Mouse (Mus musculus) CH12.LX (cell line): ENCODE data around the gene Tktl1.

Source experiments
- CHD1 ChIP-seq: IDR thresholded peaks from 2 replicates; pipeline ENCODE4 v1.6.1; 2012; ENCODE audit warnings: low read depth, low read length, improper control_type of control experiment, inconsistent platforms
- CHD2 ChIP-seq: IDR thresholded peaks from 2 replicates; pipeline ENCODE4 v1.6.1; 2011; ENCODE audit warnings: low read length, improper control_type of control experiment
- CTCF ChIP-seq, 2 experiments: IDR thresholded peaks in 1 of 2; conservative IDR thresholded peaks in 1 of 2; 2 replicates each; pipeline ENCODE4 v1.5.1; 2011 to 2012; ENCODE audit warnings: low read depth in 2 of 2, low read length in 2 of 2, improper control_type of control experiment in 1 of 2, inconsistent platforms in 1 of 2, mild to moderate bottlenecking in 1 of 2, moderate library complexity in 1 of 2
- EP300 ChIP-seq: IDR thresholded peaks from 2 replicates; pipeline ENCODE4 v1.6.1; 2011; ENCODE audit warnings: low read length, improper control_type of control experiment
- POLR2A ChIP-seq: IDR thresholded peaks from 2 replicates; pipeline ENCODE4 v1.6.1; 2011; ENCODE audit warnings: low read depth, mild to moderate bottlenecking, improper control_type of control experiment, low read length
- USF2 ChIP-seq: conservative IDR thresholded peaks from 2 replicates; pipeline ENCODE4 v1.6.1; 2011; ENCODE audit warnings: low read depth, low read length, improper control_type of control experiment
- ZC3H11A ChIP-seq: IDR thresholded peaks from 2 replicates; pipeline ENCODE4 v1.6.1; 2012; ENCODE audit warnings: low read depth, mild to moderate bottlenecking, inconsistent platforms, low read length, improper control_type of control experiment

DNA sequence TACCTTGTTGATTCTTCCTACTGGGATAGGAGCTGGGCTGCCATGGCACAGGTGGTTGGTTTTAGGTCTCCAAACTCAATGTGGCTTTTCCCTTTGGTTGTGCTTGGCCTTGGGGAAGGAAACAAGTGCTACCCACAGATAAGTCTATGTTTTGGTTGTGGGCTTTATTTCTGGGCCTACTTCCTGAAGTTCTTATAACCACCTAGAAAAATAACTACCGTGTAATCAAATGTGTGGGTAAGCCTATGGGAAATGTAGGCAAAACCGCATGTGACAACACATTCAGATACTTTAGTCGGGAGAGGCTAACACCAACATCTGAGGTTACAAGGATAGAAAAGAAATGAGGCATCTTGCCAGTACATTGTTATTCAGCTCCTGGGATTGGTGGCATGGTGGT is 80.7 kb downstream of the Tktl1 start:
- no peak for TF ChIP-seq CTCF (conservative IDR thresholded peaks at IDR 0.05 in 1 of 2, IDR thresholded peaks at IDR 0.05 in 1 of 2; ENCODE audit: low read depth in 2 of 2, low read length in 2 of 2)
- TF ChIP-seq ZC3H11A = no peak
- TF ChIP-seq USF2 = no peak
- TF ChIP-seq EP300 = no peak
- TF ChIP-seq POLR2A = no peak
- TF ChIP-seq CHD1 = no peak
- no peak for TF ChIP-seq CHD2
